Mouse (Mus musculus) E14TG2a.4 (cell line): ENCODE measurements at regions not wholly inside any gene's neighbourhood (a gene's known extent, or its start where the extent isn't known, plus 50 kb on each side); places are given as distances from the start of the nearest gene placed in this dataset.

ENCODE experiments used
- CTCF ChIP-seq: conservative IDR thresholded peaks from 2 replicates; pipeline ENCODE4 v1.5.1; 2014; ENCODE audit warnings: low read length
- NANOG ChIP-seq: IDR thresholded peaks from 2 replicates; pipeline ENCODE4 v1.6.1; 2014; ENCODE audit warnings: borderline replicate concordance, low read length, mixed read lengths
- POU5F1 ChIP-seq: IDR thresholded peaks from 2 replicates; pipeline ENCODE4 v1.6.1; 2014; ENCODE audit warnings: low read length, borderline replicate concordance

DNA sequence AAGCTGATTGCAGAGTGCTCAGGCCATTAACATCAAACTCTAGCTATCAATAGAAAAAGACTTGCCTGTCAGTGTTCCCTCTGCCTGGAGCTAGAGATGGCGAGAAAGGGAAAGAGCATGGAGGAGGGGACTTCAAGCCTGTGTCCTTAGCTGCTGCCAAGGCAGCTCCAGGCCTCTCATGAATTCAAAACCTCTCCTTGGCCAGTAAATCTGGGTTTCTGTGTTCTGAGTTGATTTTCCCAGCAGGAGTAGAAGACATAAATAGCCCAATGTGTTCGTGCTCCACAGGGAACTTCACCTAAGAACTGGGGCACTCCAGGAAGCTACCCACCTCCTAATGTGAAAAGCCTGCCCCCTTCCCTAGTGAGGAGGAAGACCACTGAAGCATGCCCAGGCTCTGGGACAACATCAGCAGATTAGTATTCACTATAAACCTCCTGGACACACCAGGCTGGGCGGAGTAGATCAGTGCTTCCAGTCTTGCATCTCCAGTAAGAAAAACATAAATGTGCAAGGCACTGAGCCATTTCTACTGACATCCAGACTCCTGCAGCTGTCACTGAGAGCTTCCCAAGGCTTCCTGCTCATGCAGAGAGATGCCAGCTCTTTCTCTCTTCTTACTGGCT is 433.9 kb downstream of the Tcerg1l start:
- TF ChIP-seq CTCF (no peak), NANOG (no peak), POU5F1 (no peak)
